Mouse (Mus musculus) midbrain, embryonic 12.5 days (tissue): Measurements from ENCODE around the gene Nenf. TPM values are rescaled to one million over a fixed set of nuclear protein-coding genes. Genes with fewer than 3 reads are reported as not detected.

Experiments
- ATAC-seq: fragments of 200-750 bp; cut with Nextera tagmentation; 2 replicates; pipeline ENCODE4 v1.8.0; 2017; ENCODE audit warnings: low read depth, moderate TSS enrichment, moderate library complexity; ENCODE audit not compliant: low FRiP score
- H3K27ac ChIP-seq: fragments of 300-500 bp; sonication (generic); replicated peaks from 2 replicates; pipeline ENCODE4 v1.5.1; 2016; ENCODE audit warnings: mild to moderate bottlenecking
- H3K27me3 ChIP-seq: fragments of 300-500 bp; sonication (generic); 2 replicates; pipeline ENCODE4 v1.6.1; 2016; ENCODE audit warnings: mild to moderate bottlenecking
- H3K36me3 ChIP-seq: fragments of 300-500 bp; sonication (generic); 2 replicates; pipeline ENCODE4 v1.6.1; 2016
- H3K4me1 ChIP-seq: fragments of 300-500 bp; sonication (generic); 2 replicates; pipeline ENCODE4 v1.6.1; 2016
- H3K4me2 ChIP-seq: fragments of 300-500 bp; sonication (generic); replicated peaks from 2 replicates; pipeline ENCODE4 v1.6.1; 2016; ENCODE audit warnings: mild to moderate bottlenecking, moderate library complexity
- H3K4me3 ChIP-seq: fragments of 300-500 bp; sonication (generic); 2 replicates; pipeline ENCODE4 v1.5.1; 2016; ENCODE audit warnings: mild to moderate bottlenecking
- H3K9ac ChIP-seq: fragments of 300-500 bp; sonication (generic); replicated peaks from 2 replicates; pipeline ENCODE4 v1.6.1; 2016; ENCODE audit warnings: mild to moderate bottlenecking, moderate library complexity
- H3K9me3 ChIP-seq: fragments of 300-500 bp; sonication (generic); 2 replicates; pipeline ENCODE4 v1.6.1; 2016; ENCODE audit warnings: mild to moderate bottlenecking
- WGBS: fragments of 180-500 bp; shearing (Covaris S2); methylation state at CpG from one replicate; pipeline ENCODE4 v1.1.7; 2016; 5-methylcytosine and 5-hydroxymethylcytosine counted together
- polyA plus RNA-seq: library from polyadenylated mRNA; unstranded; fragments of >200 nt; fragmentation: Nextera tagmentation; extraction: Ambion mirVana; gene quantifications from 2 replicates; pipeline ENCODE4 v1.2.1, GENCODE M21; 2016

The Nenf gene
- polyA plus RNA-seq, 1 experiment from 2014 or later, result 77.4 TPM

DNA sequence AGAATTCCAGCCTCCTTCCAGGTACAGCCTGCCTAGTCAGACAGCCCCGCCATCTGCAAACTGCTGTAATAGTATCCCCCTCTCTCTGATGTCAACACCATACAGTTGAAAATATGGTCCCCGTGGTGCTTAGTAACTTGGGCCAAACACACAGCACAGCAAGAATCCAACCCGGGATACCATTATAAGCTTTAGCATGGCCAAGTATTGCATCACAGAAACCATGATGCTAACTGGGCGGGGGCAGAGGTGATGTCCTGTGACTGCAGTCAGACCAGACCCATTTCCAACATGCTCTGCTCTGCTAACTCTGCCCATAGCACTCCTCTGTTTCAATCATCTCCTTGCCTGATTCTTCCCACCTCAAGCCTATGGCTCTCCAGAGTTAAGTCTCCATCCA is 4.1 kb downstream of the Nenf start:
- H3K9ac ChIP-seq, result no peak overlapping the region
- no peaks in the 10 kb centered on the region for H3K9me3 ChIP-seq
- no peaks in the 10 kb centered on the region for H3K27me3 ChIP-seq
- 0 out of 2 replicates have a peak, but pooled peaks cover 12% of the 10 kb centered on the region for H3K4me1 ChIP-seq
- no peaks in the 10 kb centered on the region for H3K36me3 ChIP-seq
- no peak overlapping the region for H3K27ac ChIP-seq
- 82% methylated on average over 4 of the region's 4 CpGs for WGBS
- no peak overlapping the region for H3K4me2 ChIP-seq
- ATAC-seq, result no peak
- no peak overlapping the region for H3K4me3 ChIP-seq

- Histone ChIP-seq H3K9ac (0 out of 2 replicates have a peak overlapping the region, but pooled peaks have one; percentile 57), H3K4me2 (peak overlapping the region; percentile 57), H3K27me3 (no peaks in the 10 kb centered on the region), H3K9me3 (no peaks in the 10 kb centered on the region), H3K4me3 (peak overlapping the region; percentile 55; the same call in 1 of the 2 replicates), H3K4me1 (0 out of 2 replicates have a peak, but pooled peaks cover 12% of the 10 kb centered on the region), H3K27ac (no peak overlapping the region), H3K36me3 (no peaks in the 10 kb centered on the region)
- WGBS, result 80% methylated on average over 6 of the region's 6 CpGs
- ATAC-seq, result no peak
Measured at GRCm38 (mm10) chr1:191313158-191313557, 4.8 kb downstream of the Nenf start.

DNA sequence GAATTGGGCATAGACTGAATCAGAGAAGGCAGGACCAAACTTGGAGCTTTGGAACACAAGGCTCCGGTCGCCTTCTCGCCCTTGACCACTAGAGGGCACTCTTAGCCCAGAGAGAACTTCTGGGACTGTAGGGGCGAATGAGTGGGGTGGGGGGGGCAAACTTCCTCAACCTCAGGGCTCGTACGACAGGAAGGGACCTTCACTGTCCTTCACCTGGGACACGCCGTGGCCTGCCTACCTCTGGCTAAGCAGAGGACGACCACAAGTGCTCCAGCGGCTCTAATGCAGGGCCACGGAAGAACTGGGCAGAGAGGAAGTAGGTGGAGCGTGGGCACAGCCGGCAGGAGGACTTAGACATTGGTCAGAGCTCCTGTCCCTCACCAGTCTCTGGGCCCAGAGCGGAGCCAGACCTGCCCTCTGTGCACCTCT is 5.5 kb downstream of the Nenf start:
- no peaks in the 10 kb centered on the region for H3K36me3 ChIP-seq
- H3K4me2 ChIP-seq, result peak overlapping the region; percentile 57
- peak overlapping the region; percentile 55 for H3K4me3 ChIP-seq
- 0 out of 2 replicates have a peak, but pooled peaks cover 11% of the 10 kb centered on the region for H3K4me1 ChIP-seq
- H3K9ac ChIP-seq, result peak overlapping the region; percentile 57
- no peaks in the 10 kb centered on the region for H3K27me3 ChIP-seq
- WGBS, result 0% methylated on average over 14 of the region's 14 CpGs
- no peaks in the 10 kb centered on the region for H3K9me3 ChIP-seq
- peak; percentile 84 for ATAC-seq
- H3K27ac ChIP-seq, result no peak overlapping the region

GRCm38 (mm10) chr1:191311296-191311898 is 6.6 kb downstream of the Nenf start:
- Histone ChIP-seq H3K9me3 (no peaks in the 10 kb centered on the region), H3K4me1 (0 out of 2 replicates have a peak, but pooled peaks cover 6% of the 10 kb centered on the region), H3K9ac (no peak overlapping the region), H3K4me2 (no peak overlapping the region), H3K27me3 (no peaks in the 10 kb centered on the region), H3K36me3 (no peaks in the 10 kb centered on the region; the same call in 1 of the 2 replicates), H3K4me3 (no peak overlapping the region), H3K27ac (no peak overlapping the region)
- WGBS, result 78% methylated on average over 4 of the region's 4 CpGs
- no peak for ATAC-seq

DNA sequence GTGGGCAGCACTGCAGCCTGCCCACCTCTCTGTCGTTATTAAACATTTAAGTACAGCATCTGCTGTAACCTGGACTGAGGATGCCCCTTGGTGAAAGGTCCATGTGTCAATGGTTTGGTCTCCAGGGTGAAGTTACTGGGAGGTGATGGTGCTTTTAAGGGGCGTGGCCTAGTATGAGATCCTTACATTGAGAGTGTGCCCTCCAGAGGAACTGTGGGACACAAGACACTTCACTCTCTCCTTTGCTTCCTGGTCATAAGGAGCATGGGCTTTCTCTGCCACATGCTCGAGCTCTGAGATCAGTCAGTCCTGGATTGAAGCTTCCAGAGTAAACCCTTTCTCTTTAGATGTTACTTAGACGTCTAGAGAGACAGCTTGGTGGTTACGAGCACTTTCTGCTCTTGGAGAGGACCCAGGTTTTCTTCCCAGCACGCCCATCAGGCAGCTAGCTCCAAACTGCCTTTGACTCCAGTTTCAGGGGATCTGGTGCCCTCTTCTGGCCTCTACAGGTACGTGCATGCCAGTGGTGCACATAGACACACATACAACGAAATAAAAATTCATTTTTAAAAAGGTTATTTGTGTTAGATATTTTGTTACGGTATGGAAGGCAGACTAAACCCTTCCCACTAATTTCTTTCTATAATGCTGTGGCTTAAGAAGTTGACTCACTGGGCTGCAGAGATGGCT is 10.1 kb downstream of the Nenf start:
- Histone ChIP-seq H3K9ac (no peak overlapping the region; the same call in 1 of the 2 replicates), H3K36me3 (no peaks in the 10 kb centered on the region; the same call in 1 of the 2 replicates), H3K4me3 (no peak overlapping the region), H3K9me3 (no peaks in the 10 kb centered on the region), H3K27me3 (no peaks in the 10 kb centered on the region), H3K4me2 (no peak overlapping the region), H3K27ac (no peak overlapping the region), H3K4me1 (0 out of 2 replicates have a peak, but pooled peaks cover 3% of the 10 kb centered on the region)
- no peak for ATAC-seq
- 82% methylated on average over 9 of the region's 9 CpGs for WGBS

DNA sequence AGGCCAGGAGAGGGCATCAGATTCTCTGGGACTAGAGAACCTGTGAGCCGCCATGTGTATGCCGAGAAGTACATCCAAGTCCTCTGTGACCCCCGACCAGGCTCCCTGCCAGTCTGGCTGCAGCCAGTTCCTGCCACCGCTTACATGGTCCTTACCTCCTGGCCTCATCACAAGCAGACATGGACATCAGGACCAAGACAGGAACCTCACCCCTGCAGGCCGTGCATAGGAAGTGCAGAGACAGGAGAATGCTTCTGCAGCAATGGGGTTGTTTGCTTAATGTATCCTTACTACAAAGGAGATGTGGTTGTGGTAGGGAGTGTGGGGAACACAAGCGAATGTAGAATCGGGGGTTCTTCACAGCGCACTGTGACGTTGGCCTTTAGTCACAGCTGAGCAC is 11.7 kb downstream of the Nenf start:
- no peak overlapping the region for H3K4me2 ChIP-seq
- WGBS, result 91% methylated on average over 9 of the region's 9 CpGs
- no peak for ATAC-seq
- H3K27me3 ChIP-seq, result no peaks in the 10 kb centered on the region
- no peak overlapping the region for H3K4me3 ChIP-seq
- no peak overlapping the region for H3K27ac ChIP-seq
- no peaks in the 10 kb centered on the region for H3K4me1 ChIP-seq
- H3K9ac ChIP-seq, result no peak overlapping the region
- H3K36me3 ChIP-seq, result no peaks in the 10 kb centered on the region; the same call in 1 of the 2 replicates
- H3K9me3 ChIP-seq, result no peaks in the 10 kb centered on the region

GRCm38 (mm10) chr1:191305610-191306009 is 12.4 kb downstream of the Nenf start:
- Histone ChIP-seq H3K27ac (no peak overlapping the region), H3K4me1 (no peaks in the 10 kb centered on the region), H3K4me3 (no peak overlapping the region), H3K36me3 (no peaks in the 10 kb centered on the region; the same call in 1 of the 2 replicates), H3K4me2 (no peak overlapping the region), H3K27me3 (no peaks in the 10 kb centered on the region), H3K9me3 (no peaks in the 10 kb centered on the region), H3K9ac (no peak overlapping the region)
- WGBS, result 70% methylated on average over 7 of the region's 7 CpGs
- ATAC-seq, result no peak

DNA sequence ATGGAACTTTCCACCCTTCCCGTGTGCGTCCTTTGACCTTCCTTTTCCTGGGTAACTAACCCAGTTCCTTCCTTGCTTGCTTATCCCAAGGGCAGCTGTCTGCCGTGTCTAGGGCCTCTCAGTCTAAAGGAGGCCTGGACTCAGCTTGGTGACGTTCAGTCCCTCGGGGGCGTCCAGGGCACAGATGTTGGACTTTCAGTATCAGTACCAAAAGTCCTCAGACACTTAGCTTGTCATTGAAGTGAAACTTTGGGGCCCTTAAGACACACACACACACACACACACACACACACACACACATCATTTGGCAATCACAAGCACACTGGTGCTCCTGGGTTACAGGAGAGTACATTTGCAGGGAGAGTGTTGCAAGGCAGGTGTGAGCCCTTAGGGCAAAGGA is 13.8 kb downstream of the Nenf start:
- no peaks in the 10 kb centered on the region for H3K27me3 ChIP-seq
- H3K4me1 ChIP-seq, result no peaks in the 10 kb centered on the region
- no peak for ATAC-seq
- WGBS, result 72% methylated on average over 6 of the region's 6 CpGs
- H3K36me3 ChIP-seq, result no peaks in the 10 kb centered on the region; the same call in 1 of the 2 replicates
- no peak overlapping the region for H3K9ac ChIP-seq
- no peak overlapping the region for H3K4me3 ChIP-seq
- no peaks in the 10 kb centered on the region for H3K9me3 ChIP-seq
- H3K27ac ChIP-seq, result no peak overlapping the region
- H3K4me2 ChIP-seq, result no peak overlapping the region

- WGBS, result 81% methylated on average over 3 of the region's 3 CpGs
Measured at GRCm38 (mm10) chr1:191303736-191304135, 14.3 kb downstream of the Nenf start.

DNA sequence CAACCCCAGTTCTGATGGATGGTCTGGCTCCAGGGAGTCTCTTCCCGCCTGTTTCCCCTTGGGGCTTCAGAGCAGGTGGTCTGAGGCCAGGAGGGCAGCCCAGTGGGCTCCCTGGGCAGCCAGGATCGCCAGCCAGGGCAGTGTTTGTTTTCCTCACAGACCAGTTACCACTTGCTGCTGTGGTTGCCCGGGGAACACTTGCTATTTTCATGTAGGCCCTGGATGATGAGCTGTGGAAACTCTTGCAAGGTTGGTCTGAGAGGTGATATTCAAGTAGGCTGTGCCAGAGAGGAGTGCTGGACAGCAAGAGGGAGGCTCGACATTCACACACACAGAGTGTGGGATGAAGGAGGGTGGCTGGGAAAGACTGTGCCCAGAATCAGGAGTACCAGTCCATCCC is 16.1 kb downstream of the Nenf start:
- Histone ChIP-seq H3K36me3 (no peaks in the 10 kb centered on the region; the same call in 1 of the 2 replicates), H3K9ac (no peak overlapping the region), H3K9me3 (no peaks in the 10 kb centered on the region), H3K4me3 (no peak overlapping the region), H3K4me1 (no peaks in the 10 kb centered on the region), H3K4me2 (no peak overlapping the region), H3K27ac (no peak overlapping the region), H3K27me3 (no peaks in the 10 kb centered on the region)
- no peak for ATAC-seq
- 27% methylated on average over 4 of the region's 4 CpGs for WGBS

More at GRCm38 (mm10) chr1:191303736-191304135, 14.3 kb downstream of the Nenf start:
- no peaks in the 10 kb centered on the region for H3K27me3 ChIP-seq
- no peaks in the 10 kb centered on the region for H3K4me1 ChIP-seq
- H3K9me3 ChIP-seq, result no peaks in the 10 kb centered on the region
- no peaks in the 10 kb centered on the region; the same call in 1 of the 2 replicates for H3K36me3 ChIP-seq
- no peak for ATAC-seq
- H3K27ac ChIP-seq, result no peak overlapping the region
- no peak overlapping the region for H3K4me2 ChIP-seq
- H3K9ac ChIP-seq, result no peak overlapping the region
- no peak overlapping the region for H3K4me3 ChIP-seq

GRCm38 (mm10) chr1:191299215-191299942 is 18.6 kb downstream of the Nenf start:
- H3K36me3 ChIP-seq, result no peaks in the 10 kb centered on the region
- H3K27ac ChIP-seq, result no peak overlapping the region
- no peaks in the 10 kb centered on the region for H3K9me3 ChIP-seq
- 54% methylated on average over 11 of the region's 11 CpGs for WGBS
- H3K4me1 ChIP-seq, result no peaks in the 10 kb centered on the region
- H3K9ac ChIP-seq, result no peak overlapping the region
- H3K4me3 ChIP-seq, result no peak overlapping the region
- H3K27me3 ChIP-seq, result no peaks in the 10 kb centered on the region
- ATAC-seq, result no peak
- H3K4me2 ChIP-seq, result no peak overlapping the region

- no peak overlapping the region for H3K27ac ChIP-seq
- ATAC-seq, result no peak
- H3K36me3 ChIP-seq, result no peaks in the 10 kb centered on the region
- no peaks in the 10 kb centered on the region for H3K9me3 ChIP-seq
- no peaks in the 10 kb centered on the region for H3K4me1 ChIP-seq
- no peak overlapping the region for H3K9ac ChIP-seq
- no peak overlapping the region for H3K4me3 ChIP-seq
- WGBS, result 88% methylated on average over 4 of the region's 4 CpGs
- H3K27me3 ChIP-seq, result no peaks in the 10 kb centered on the region
- no peak overlapping the region for H3K4me2 ChIP-seq
Measured at GRCm38 (mm10) chr1:191298304-191298703, 19.7 kb downstream of the Nenf start.
